Mouse (Mus musculus) hindbrain, embryonic 13.5 days (tissue): ENCODE measurements around the gene Slc22a4. TPM values are rescaled to one million over a fixed set of nuclear protein-coding genes. Genes with fewer than 3 reads are reported as not detected.

Experiments
- ATAC-seq: fragments of 200-750 bp; cut with Nextera tagmentation; 2 replicates; pipeline ENCODE4 v1.8.0; 2017; ENCODE audit warnings: moderate TSS enrichment; ENCODE audit not compliant: low FRiP score
- H3K27ac ChIP-seq: fragments of 300-500 bp; sonication (generic); 2 replicates; pipeline ENCODE4 v1.5.1; 2015; ENCODE audit warnings: inconsistent platforms, mild to moderate bottlenecking, moderate library complexity
- H3K27me3 ChIP-seq: fragments of 300-500 bp; sonication (generic); 2 replicates; pipeline ENCODE4 v1.6.1; 2015; ENCODE audit warnings: mild to moderate bottlenecking, inconsistent platforms
- H3K36me3 ChIP-seq: fragments of 300-500 bp; sonication (generic); 2 replicates; pipeline ENCODE4 v1.6.1; 2015; ENCODE audit warnings: mild to moderate bottlenecking, inconsistent platforms
- H3K4me1 ChIP-seq: fragments of 300-500 bp; sonication (generic); replicated peaks from 2 replicates; pipeline ENCODE4 v1.6.1; 2015; ENCODE audit warnings: inconsistent platforms
- H3K4me2 ChIP-seq: fragments of 300-500 bp; sonication (generic); 2 replicates; pipeline ENCODE4 v1.6.1; 2015; ENCODE audit warnings: inconsistent platforms, mild to moderate bottlenecking, moderate library complexity
- H3K4me3 ChIP-seq: fragments of 300-500 bp; sonication (generic); 2 replicates; pipeline ENCODE4 v1.5.1; 2015; ENCODE audit warnings: mild to moderate bottlenecking, inconsistent platforms
- H3K9ac ChIP-seq: fragments of 300-500 bp; sonication (generic); 2 replicates; pipeline ENCODE4 v1.6.1; 2015; ENCODE audit warnings: mild to moderate bottlenecking, inconsistent platforms
- H3K9me3 ChIP-seq: fragments of 300-500 bp; sonication (generic); 2 replicates; pipeline ENCODE4 v1.6.1; 2016; ENCODE audit warnings: inconsistent platforms
- WGBS: fragments of 180-500 bp; shearing (Covaris S2); methylation state at CpG from one replicate; pipeline ENCODE4 v1.1.7; 2015; 5-methylcytosine and 5-hydroxymethylcytosine counted together
- polyA plus RNA-seq: library from polyadenylated mRNA; unstranded; fragments of >200 nt; fragmentation: Nextera tagmentation; extraction: Ambion mirVana; gene quantifications from 2 replicates; pipeline ENCODE4 v1.2.1, GENCODE M21; 2015

The Slc22a4 gene
- polyA plus RNA-seq, 1 experiment from 2014 or later: 2.1 TPM

DNA sequence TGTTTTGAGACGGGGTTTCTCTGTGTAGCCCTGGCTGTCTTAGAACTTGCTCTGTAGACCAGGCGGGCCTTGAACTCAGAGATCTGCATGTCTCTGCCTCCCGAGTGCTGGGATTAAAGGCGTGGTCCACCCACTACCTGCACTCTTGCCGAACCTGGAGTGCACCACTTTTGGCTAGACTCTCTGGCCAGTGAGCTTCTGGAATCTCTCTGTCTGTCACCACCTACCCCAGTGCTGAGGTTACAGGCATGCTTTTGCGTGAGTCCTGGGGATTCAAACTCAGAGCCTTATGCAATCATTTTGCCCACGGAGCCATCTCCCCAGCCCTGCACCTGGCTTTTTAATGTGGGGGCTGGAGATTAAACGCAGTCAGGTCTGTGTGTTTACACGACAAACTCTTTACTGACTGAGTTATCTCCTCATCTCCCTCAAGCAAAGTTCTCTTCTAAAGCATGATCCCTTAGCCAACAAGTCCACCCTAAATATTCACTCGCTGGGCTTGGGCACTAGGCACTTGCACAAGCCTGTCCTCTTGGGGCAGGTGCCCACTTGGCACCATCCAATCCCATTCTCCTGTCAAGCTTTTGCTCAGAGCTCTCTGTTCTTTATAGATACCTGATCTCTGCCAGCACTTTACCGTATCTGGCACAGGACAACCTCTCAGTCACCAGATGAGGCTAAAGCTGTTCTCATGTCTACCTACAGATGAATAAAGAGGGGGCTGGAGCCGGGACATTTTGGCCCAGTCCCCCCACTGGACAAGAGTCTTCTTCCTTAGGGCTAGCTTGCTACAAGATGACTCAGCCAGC lies 37.4 kb upstream of the Slc22a4 start:
- Histone ChIP-seq H3K4me3 (no peak overlapping the region), H3K9ac (no peak overlapping the region), H3K9me3 (no peaks in the 10 kb centered on the region), H3K4me1 (peaks cover 51% of the 10 kb centered on the region), H3K36me3 (no peaks in the 10 kb centered on the region), H3K4me2 (no peak overlapping the region), H3K27me3 (peaks cover 33% of the 10 kb centered on the region), H3K27ac (no peak overlapping the region)
- WGBS: 94% methylated on average over 12 of the region's 12 CpGs
- ATAC-seq: no peak

DNA sequence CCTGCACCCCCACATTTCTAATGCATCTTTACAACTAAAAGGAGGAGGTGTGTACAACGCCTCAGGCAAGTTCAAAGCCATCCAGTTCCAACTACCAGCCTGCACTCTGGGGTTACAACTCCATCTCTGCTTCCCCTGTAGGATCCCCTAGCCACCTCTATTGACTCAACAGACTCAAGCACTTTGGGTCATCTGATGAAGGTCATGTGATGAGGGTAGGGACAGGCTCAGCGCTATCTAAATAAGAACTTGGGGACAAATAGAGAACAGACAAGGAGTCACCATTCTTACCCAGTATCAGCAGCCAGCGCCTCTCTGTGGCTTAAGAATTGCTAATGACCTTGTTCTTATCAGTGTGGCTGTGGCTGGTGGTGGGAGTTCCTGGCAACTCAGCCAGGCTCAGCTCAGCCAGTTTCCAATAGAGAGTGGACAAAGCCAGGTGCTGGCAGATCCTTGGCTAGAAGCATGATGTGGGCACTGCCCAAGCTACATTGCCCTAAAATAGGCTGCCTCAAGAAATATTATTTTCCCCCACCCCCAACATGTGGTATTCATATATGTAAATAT lies 36.6 kb upstream of the Slc22a4 start:
- Histone ChIP-seq H3K4me1 (peaks cover 59% of the 10 kb centered on the region), H3K27me3 (peaks cover 27% of the 10 kb centered on the region), H3K4me2 (no peak overlapping the region), H3K9me3 (no peaks in the 10 kb centered on the region), H3K36me3 (no peaks in the 10 kb centered on the region), H3K4me3 (no peak overlapping the region), H3K27ac (no peak overlapping the region), H3K9ac (no peak overlapping the region)
- no peak for ATAC-seq
- 82% methylated on average over 3 of the region's 3 CpGs for WGBS

GRCm38 (mm10) chr11:54063472-54063775 lies 35.5 kb upstream of the Slc22a4 start:
- no peaks in the 10 kb centered on the region for H3K9me3 ChIP-seq
- peaks cover 19% of the 10 kb centered on the region for H3K27me3 ChIP-seq
- ATAC-seq: no peak
- no peak overlapping the region for H3K27ac ChIP-seq
- H3K9ac ChIP-seq: no peak overlapping the region
- no peak overlapping the region for H3K4me2 ChIP-seq
- H3K4me1 ChIP-seq: peaks cover 62% of the 10 kb centered on the region
- H3K4me3 ChIP-seq: no peak overlapping the region
- 89% methylated on average over 10 of the region's 10 CpGs for WGBS
- H3K36me3 ChIP-seq: no peaks in the 10 kb centered on the region

DNA sequence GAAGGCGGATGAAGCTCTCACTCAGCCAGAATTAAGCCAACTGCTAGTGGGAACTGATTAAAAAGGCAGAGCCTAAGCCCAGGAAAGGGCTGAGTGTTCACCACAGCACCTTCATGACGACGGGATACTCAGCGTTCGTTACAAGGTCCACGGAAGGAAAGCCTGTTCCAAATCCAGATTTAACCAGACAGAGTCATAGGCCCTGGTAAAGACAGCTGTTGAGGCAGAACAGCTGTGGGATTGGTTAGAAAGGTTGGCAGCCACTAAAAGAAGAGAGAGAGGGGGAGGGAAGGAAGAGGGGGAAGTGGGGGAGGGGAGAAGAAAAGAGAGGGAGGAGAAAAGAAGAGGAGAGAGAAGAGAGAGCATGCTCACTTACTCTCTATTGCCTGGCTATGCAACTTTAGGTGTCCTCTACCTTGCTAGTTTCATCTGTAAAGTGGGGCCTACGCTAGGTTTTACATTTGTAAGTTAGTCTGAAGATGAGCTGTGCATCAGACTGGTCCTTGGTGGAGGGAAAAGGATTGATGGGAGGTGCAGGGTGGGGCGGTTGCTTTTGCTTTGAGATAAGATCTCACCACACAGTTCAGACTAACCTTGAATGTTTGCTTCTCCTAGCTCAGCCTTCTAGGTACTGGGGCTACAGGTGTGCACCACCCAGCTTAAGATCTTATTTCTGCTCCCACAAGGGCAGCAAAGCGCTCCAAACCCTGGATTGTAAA lies 35.0 kb upstream of the Slc22a4 start:
- Histone ChIP-seq H3K4me2 (no peak overlapping the region), H3K4me1 (peaks cover 65% of the 10 kb centered on the region), H3K9me3 (no peaks in the 10 kb centered on the region), H3K36me3 (no peaks in the 10 kb centered on the region), H3K27ac (peak overlapping the region; percentile 55), H3K4me3 (no peak overlapping the region), H3K9ac (no peak overlapping the region), H3K27me3 (peaks cover 14% of the 10 kb centered on the region)
- ATAC-seq: no peak
- WGBS: 86% methylated on average over 9 of the region's 9 CpGs

- ATAC-seq: no peak
- Histone ChIP-seq H3K4me2 (no peak overlapping the region), H3K27ac (peak overlapping the region; percentile 55), H3K27me3 (peaks cover 7% of the 10 kb centered on the region; the same call in 1 of the 2 replicates), H3K4me3 (no peak overlapping the region), H3K9ac (no peak overlapping the region), H3K36me3 (no peaks in the 10 kb centered on the region), H3K9me3 (no peaks in the 10 kb centered on the region), H3K4me1 (peaks cover 67% of the 10 kb centered on the region)
- 69% methylated on average over 12 of the region's 12 CpGs for WGBS
Measured at GRCm38 (mm10) chr11:54062086-54062752, 34.3 kb upstream of the Slc22a4 start.

DNA sequence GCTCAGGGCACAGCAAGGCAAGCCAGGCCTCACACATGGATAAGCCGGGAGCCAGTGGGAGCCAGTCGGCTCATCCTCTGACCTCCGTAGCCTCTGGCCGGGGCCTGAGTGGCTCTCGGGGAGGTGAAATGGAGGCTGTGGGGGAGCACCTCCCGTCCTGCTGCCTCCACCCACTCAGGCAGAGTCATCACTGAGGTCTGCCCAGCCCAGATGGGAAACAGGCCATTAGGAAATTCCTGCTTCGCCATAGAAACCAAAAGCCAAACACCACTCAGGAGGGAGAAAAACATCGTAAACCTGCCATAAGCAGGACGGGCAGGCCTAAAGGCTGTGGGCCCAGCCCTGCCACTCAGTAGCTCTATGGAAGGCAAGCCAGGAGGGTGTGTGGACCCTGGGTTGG lies 32.4 kb upstream of the Slc22a4 start:
- no peak for ATAC-seq
- H3K9ac ChIP-seq: 0 out of 2 replicates have a peak overlapping the region, but pooled peaks have one; percentile 2
- H3K27me3 ChIP-seq: no peaks in the 10 kb centered on the region
- H3K27ac ChIP-seq: peak overlapping the region; percentile 55; the same call in 1 of the 2 replicates
- no peak overlapping the region for H3K4me3 ChIP-seq
- no peaks in the 10 kb centered on the region for H3K36me3 ChIP-seq
- H3K9me3 ChIP-seq: no peaks in the 10 kb centered on the region
- H3K4me1 ChIP-seq: peaks cover 67% of the 10 kb centered on the region
- WGBS: 39% methylated on average over 9 of the region's 9 CpGs
- no peak overlapping the region for H3K4me2 ChIP-seq

GRCm38 (mm10) chr11:54059526-54059925 lies 31.6 kb upstream of the Slc22a4 start:
- Histone ChIP-seq H3K4me1 (peaks cover 67% of the 10 kb centered on the region), H3K9ac (0 out of 2 replicates have a peak overlapping the region, but pooled peaks have one; percentile 2), H3K9me3 (no peaks in the 10 kb centered on the region), H3K36me3 (no peaks in the 10 kb centered on the region), H3K4me2 (no peak overlapping the region), H3K27ac (peak overlapping the region; percentile 77; the same call in 1 of the 2 replicates), H3K27me3 (no peaks in the 10 kb centered on the region), H3K4me3 (no peak overlapping the region)
- ATAC-seq: no peak
- 69% methylated on average over 1 of the region's 1 CpGs for WGBS

DNA sequence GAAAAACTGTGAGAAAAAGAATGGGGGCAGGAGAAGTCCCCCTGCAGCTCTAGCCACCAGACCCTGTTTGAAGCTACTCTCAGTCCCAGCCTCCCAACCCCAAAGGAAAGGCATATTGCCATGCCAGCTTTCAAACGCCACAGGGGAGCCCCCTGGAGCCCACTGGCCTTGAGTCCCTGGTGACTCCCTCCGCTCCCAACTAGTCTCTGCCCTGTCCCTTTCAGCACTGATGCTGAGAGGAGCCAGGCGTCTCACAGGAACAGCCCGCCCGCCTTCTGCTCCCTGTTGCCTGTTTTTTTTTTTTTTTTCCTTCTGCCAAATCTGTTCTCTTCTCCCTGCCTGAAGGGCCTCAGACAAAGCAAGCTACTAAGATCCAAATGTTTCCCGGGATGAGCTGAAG lies 30.8 kb upstream of the Slc22a4 start:
- Histone ChIP-seq H3K9me3 (no peaks in the 10 kb centered on the region), H3K36me3 (no peaks in the 10 kb centered on the region), H3K4me2 (no peak overlapping the region), H3K9ac (no peak overlapping the region; the same call in 1 of the 2 replicates), H3K4me3 (no peak overlapping the region), H3K27ac (peak overlapping the region; percentile 77), H3K27me3 (no peaks in the 10 kb centered on the region), H3K4me1 (peaks cover 67% of the 10 kb centered on the region)
- WGBS: 12% methylated on average over 6 of the region's 6 CpGs
- ATAC-seq: peak; percentile 40; the same call in 1 of the 2 replicates

DNA sequence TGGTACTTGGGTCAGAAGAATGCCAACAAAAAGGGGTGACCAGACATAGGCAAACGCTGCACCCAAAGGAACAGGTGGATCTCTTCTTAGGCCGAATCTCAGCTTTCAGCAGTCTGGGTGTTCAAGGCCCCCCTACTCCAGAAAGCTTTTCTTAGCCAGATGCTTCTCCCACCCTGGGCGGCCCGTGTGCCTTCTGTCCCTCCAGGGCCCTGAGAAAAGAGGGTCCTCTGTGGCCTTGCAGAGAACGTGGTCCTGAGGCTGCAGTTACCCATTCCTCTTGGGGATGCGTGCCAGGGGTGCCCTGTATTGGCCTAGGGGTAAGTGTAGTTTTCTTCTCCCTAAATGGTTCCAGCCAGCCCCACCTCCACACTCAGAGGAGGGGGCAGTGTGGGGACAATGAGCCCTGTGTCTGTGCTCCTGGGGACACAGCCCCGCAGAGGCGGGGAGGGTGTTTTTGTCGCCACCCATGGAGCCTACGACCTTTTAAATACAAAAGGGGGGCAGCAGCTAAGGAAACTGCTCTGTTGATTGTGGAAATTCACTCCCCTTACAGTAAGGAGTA lies 30.2 kb upstream of the Slc22a4 start:
- peak; percentile 76 for ATAC-seq
- H3K9me3 ChIP-seq: no peaks in the 10 kb centered on the region
- WGBS: 27% methylated on average over 10 of the region's 10 CpGs
- no peak overlapping the region for H3K4me3 ChIP-seq
- H3K9ac ChIP-seq: no peak overlapping the region
- H3K27me3 ChIP-seq: no peaks in the 10 kb centered on the region
- peak overlapping the region; percentile 77 for H3K27ac ChIP-seq
- H3K4me2 ChIP-seq: no peak overlapping the region
- no peaks in the 10 kb centered on the region for H3K36me3 ChIP-seq
- H3K4me1 ChIP-seq: peaks cover 62% of the 10 kb centered on the region

DNA sequence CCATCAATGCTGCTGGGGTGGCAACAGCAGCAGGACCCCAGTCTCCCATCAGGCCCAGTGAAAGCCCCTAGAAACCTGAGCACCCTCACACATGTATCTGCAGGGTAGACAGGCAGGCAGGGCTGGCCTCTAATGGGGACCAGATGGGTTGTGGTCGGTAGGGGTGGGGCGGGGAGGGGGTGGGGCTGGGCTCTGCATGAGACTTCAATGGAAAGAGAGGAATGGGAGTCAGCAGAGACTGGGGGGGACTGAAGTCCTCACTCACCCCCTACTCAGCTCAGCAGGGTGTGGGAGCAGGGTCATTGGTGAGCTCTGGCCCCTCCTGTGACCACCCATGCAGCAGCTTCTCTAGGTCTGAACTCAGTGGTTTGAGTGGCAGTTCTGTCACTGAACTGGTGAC lies 29.5 kb upstream of the Slc22a4 start:
- H3K36me3 ChIP-seq: no peaks in the 10 kb centered on the region
- ATAC-seq: no peak
- no peaks in the 10 kb centered on the region for H3K27me3 ChIP-seq
- H3K9ac ChIP-seq: no peak overlapping the region
- H3K27ac ChIP-seq: peak overlapping the region; percentile 77
- H3K4me3 ChIP-seq: no peak overlapping the region
- H3K4me2 ChIP-seq: no peak overlapping the region
- H3K9me3 ChIP-seq: no peaks in the 10 kb centered on the region
- WGBS: 25% methylated on average over 2 of the region's 2 CpGs
- H3K4me1 ChIP-seq: peaks cover 55% of the 10 kb centered on the region

DNA sequence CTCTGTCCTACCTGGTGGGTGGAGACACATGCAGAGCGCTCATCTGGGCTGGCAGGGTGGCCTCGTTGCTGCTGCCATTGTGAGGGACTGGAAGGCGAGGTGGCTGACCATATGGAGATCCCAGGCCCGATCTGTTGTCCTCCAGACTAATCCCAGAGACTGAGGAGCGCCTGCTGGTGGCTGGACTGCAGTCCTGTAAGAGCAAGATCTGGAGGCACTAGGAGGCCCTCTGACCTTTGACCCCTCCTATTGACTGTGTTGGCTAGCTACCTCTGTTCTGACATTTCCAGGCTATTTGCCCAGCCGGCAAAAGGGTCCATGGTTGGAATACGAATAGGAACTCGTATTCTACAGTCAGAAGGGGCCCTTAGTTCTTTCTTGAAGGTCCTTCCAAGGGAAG lies 28.2 kb upstream of the Slc22a4 start:
- no peak overlapping the region for H3K9ac ChIP-seq
- WGBS: 27% methylated on average over 8 of the region's 8 CpGs
- H3K27me3 ChIP-seq: no peaks in the 10 kb centered on the region
- no peak overlapping the region for H3K4me3 ChIP-seq
- no peaks in the 10 kb centered on the region for H3K9me3 ChIP-seq
- no peaks in the 10 kb centered on the region for H3K36me3 ChIP-seq
- H3K4me2 ChIP-seq: no peak overlapping the region
- no peak overlapping the region for H3K27ac ChIP-seq
- no peak for ATAC-seq
- peaks cover 46% of the 10 kb centered on the region for H3K4me1 ChIP-seq

DNA sequence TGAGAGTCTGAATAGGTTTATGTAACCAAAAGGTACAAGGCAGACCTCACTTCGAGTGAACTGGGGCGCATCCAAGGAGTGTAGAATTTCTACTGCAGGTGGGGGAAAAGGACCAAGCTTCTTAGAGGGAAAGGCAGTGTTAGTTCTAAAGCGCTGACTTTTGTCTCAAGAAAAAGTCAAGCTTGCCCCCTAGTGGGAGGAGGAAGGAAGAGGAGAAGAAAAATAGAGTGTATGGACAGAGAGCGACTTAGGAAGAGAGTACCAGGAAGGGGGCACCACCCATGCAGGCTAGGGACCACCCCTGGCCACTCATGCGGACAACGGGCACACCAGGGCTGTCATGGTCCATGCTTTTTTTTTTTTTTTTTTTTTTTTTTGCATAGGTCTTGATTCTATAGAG lies 26.4 kb upstream of the Slc22a4 start:
- no peaks in the 10 kb centered on the region for H3K36me3 ChIP-seq
- no peaks in the 10 kb centered on the region for H3K9me3 ChIP-seq
- 39% methylated on average over 6 of the region's 6 CpGs for WGBS
- ATAC-seq: no peak
- no peak overlapping the region for H3K4me2 ChIP-seq
- peaks cover 29% of the 10 kb centered on the region for H3K4me1 ChIP-seq
- H3K27ac ChIP-seq: no peak overlapping the region
- H3K9ac ChIP-seq: no peak overlapping the region
- H3K27me3 ChIP-seq: no peaks in the 10 kb centered on the region
- H3K4me3 ChIP-seq: no peak overlapping the region
